Mouse (Mus musculus) adrenal gland, postnatal 36 days (tissue): ENCODE measurements at regions not wholly inside any gene's neighbourhood (a gene's known extent, or its start where the extent isn't known, plus 50 kb on each side); places are given as distances from the start of the nearest gene placed in this dataset.

ENCODE experiments used
- DNase-seq, 2 experiments: peaks; one replicate each; pipeline ENCODE4 v3.0.0; 2021; ENCODE audit warnings: mixed read lengths in 1 of 2

DNA sequence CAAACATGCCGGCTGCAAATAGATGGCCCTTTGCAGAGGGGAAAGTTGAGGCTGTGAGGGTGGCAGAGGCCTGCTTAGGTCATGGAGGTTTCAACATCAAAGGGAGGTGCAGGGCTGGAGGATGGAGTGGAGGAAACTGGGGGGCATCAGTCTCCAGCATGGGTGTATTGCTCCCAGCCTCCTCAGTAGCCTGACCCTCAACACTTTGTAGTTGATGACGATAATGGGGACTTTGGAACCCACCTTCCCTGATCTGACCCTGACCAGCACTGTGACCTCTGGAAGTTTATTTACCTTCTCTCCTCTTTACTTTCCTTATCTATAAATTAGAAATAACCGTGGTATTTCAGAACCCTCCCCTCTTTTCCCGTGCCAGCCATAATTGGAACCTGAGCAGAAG is 56.2 kb downstream of the Gm26897 start:
- DNase-seq, result no peak

DNA sequence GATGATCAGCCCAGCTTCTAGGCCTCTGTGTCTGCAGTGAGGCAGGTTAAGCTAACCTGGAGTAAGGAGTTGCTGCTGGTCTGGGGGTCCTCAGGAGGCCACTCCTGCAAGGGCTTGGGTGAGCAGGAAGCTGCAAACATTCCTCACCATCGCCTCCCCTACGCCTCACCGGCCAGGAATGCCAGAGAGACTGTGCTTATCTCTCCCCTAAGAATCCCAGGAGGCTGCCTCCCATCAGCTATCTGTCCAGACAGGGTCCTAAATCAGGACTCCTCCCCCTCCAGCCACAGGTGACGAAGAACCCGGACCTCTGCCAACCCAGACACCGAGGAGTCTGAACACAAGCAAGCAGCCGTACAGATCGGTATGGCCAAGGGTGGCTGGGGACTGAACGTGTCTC is 56.8 kb downstream of the Gm26897 start:
- DNase-seq, result no peak

GRCm38 (mm10) chr5:111791089-111791561 is 57.4 kb downstream of the Gm26897 start:
- no peak for DNase-seq

GRCm38 (mm10) chr5:111792746-111793145 is 59.0 kb downstream of the Gm26897 start:
- no peak for DNase-seq

DNA sequence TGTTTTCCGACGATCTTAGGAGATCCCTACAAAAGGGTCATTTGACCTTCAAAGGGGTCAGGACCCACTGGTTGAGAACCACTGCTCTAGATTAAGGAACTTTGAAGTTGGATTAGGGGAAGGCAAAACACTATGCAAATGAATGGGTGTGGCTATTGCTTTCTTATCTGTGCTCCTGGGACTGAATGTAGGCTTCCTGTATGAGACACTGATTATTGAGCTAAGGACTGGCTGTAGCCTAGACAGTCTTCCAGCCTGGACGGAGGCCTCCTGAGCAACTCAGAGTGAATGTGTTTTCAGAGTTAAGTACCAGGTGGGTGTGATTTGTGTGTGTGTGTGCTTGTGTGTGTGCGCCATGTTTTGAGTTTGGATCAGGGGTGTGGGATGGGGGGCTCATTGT is 59.5 kb downstream of the Gm26897 start:
- DNase-seq, result no peak

DNA sequence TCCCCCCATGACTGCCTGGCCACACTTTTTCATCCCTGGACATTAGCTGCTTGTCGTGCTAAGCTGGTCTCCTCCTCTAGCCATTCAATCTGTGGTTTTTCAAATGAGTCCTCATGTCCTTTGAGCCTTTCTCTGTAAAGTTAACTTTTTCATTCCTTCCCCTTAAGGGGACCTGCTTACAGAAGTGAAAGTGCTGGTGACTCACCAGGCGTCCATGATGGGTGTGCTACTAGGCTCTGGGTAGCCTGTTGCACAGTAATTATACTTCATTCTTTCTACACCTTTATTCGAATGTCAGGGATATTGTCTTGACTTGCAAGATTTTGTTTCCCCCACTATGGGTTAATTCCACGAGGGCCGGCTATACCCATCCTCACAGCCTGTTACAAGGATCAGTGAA is 63.2 kb downstream of the Gm26897 start:
- no peak for DNase-seq

- DNase-seq, result peak; percentile 71 to 81
Observed at GRCm38 (mm10) chr5:111799700-111800311, 66.1 kb downstream of the Gm26897 start.

DNA sequence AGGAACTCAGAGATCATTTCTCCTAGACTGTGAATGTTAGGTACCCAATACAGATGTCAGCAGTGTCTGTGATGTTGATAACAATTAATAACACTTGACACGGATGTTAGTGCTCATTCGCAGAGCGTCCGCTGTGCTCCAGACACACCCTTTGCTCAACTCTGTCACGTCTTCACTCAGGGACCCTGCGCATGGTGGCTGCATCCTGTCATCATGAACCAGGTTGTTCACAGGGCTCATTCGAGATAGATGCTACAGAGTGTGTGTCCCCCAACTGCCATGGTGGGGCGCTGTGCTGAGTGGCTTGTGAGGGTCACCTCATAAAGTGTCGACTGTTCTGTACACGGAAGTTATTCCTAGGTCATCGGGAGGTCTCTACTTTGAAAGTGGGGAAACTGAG is 66.8 kb downstream of the Gm26897 start:
- DNase-seq, result no peak

GRCm38 (mm10) chr5:111801051-111801450 is 67.3 kb downstream of the Gm26897 start:
- no peak for DNase-seq

GRCm38 (mm10) chr5:111804542-111804941 is 70.8 kb downstream of the Gm26897 start:
- DNase-seq, result no peak

GRCm38 (mm10) chr5:111805150-111805549 is 71.4 kb downstream of the Gm26897 start:
- no peak for DNase-seq

- DNase-seq, result no peak
Observed at GRCm38 (mm10) chr5:111805761-111806191, 72.1 kb downstream of the Gm26897 start.

DNA sequence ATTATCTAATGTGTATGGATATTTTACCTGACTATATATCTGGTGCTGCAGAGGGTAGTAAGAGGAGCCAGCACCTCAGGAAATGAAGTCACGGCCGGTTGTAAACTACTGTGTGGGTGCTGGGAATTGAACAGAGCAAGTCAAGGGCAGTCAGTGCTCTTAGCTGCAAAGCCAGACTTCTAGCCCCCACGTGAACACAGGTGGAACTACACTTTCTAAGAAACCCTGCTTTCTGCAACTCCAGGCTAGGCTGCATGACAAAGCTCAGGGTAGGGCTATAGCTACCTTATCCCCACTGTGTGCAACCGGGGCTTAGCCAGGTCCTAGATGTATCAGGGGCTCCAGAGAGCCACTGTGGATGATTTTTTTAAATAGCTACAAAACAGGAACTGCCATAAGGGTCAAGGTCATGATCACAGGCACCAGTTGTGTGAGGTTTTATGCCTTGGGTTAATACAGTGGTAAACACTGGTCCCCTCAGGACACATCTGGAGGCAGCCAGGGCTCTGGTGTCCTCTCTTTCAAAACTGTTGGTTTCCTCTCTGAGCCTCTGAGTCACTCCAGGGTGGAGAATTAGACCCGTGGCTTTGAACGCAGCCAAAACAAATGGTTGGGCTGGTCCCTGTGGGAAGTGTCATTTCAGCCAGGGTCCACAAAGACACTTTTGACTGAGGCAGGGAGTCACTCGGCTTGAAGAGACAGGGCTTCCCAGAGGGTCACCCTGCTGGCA is 76.5 kb downstream of the Gm26897 start:
- DNase-seq, result peak in 1 of 2 experiments; percentile 17

DNA sequence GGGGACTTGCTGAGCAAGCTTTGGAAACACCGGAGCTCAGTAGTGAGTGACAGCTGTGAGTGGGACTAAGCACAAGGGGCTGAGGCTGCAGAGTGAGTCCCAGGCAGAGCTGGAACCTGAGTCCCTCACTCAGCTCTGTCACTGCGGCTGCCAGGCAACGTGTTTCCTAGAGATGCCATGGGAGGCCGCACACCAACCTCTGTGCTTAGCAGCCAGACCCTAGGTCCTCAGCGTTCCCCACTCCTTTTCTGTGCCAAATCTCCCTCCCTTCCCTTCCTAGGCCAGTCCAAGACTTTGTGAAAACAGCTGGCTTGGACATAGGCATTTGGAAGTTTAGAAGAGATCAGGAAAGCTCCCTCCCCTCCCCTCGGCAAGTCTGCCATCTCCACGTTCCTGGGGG is 78.9 kb downstream of the Gm26897 start:
- DNase-seq, result no peak

GRCm38 (mm10) chr5:111813090-111813753 is 79.5 kb downstream of the Gm26897 start:
- peak in 1 of 2 experiments; percentile 17 for DNase-seq

GRCm38 (mm10) chr5:111814893-111815760 is 81.4 kb downstream of the Gm26897 start:
- DNase-seq, result no peak

DNA sequence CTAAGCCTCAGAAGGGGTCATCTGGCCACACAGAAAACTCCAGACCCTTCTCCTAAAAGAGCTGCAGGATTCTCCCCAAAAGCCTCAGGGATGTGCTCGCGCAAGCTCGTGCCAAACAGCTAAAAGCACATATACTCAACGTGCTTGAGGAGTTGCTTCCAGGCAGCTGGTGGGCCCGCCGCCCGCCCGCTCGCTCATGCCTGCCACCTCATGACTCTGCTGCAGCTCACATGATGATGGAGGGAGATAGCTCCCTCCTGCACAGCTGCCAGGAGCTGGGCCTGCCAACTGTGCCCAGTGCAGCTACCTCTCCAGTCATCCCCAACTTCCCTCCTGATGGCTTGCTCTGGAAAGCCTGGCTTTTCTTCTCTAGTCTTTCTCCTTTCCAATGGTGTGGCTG is 87.2 kb downstream of the Gm26897 start:
- DNase-seq, result no peak

DNA sequence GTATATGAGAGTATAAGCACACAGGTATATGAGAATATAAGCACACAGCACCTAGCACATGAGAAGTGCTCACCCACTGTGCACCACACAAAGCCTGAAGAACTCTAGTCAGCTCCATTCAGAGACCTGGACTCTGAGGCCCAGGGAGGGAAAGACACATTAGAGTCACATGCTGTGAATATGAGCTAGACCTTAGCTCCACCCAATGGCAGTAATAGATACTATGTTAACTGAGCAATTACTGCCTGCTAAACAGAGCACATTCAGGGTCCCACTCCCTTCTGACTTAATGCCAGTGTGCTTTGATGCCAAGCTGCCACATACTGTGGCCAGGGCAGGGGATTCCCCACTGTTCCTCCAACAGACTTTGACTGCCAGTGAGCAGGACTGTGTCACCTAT is 89.2 kb downstream of the Gm26897 start:
- no peak for DNase-seq

- no peak for DNase-seq
Observed at GRCm38 (mm10) chr5:111823420-111823819, 89.7 kb downstream of the Gm26897 start.

GRCm38 (mm10) chr5:111823842-111824241 is 90.1 kb downstream of the Gm26897 start:
- DNase-seq, result no peak

DNA sequence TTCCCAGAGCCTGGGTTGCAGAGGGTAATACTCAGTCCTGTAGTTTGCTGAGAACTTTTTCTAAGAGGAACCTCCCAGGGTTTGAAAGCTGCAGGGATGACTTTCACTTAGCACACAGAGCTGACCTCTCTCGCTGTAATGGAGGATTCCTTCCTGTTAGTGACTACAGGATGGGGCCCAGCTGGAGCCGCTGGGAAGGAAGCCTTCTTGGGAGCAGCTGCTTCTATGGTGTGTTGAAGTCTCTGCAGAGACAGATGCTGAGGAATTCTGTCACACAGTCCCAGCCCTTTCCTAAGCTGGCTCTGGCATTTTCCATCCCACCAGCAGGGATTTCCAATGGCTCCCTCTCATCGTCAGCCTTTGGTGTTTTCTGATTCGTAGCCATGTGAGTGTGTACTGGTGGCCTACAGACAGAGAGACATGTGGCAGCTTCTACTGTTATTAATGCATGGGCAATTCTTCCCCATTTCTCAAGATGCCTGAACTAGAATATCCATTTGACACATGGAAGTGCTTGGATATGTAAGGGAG is 90.9 kb downstream of the Gm26897 start:
- no peak for DNase-seq

DNA sequence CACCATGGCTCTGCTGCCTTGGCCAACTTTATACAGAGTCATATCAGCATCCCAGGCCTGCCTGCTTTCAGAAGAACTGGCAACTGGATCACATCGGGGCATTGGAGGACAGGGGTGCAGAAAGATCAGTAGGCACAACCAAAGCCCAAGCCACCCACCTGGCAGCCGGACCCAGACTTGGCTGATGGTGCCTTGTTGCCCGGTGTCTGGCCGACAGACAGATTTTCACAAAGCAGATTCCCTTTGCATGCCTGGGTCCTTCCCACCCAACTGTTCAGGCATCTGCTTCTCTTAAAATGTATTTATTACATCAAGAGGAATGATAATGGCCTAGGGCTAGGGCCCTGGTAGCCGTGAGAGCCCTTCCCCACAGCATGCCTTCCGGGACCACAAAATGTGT is 96.2 kb downstream of the Gm26897 start:
- no peak for DNase-seq
